Mouse (Mus musculus): ENCODE measurements at regions not wholly inside any gene's neighbourhood (a gene's known extent, or its start where the extent isn't known, plus 50 kb on each side); places are given as distances from the start of the nearest gene placed in this dataset.

- no peak for DNase-seq
Measured at GRCm38 (mm10) chr14:58815616-58816539, 326.8 kb downstream of the 1700129C05Rik start.

DNA sequence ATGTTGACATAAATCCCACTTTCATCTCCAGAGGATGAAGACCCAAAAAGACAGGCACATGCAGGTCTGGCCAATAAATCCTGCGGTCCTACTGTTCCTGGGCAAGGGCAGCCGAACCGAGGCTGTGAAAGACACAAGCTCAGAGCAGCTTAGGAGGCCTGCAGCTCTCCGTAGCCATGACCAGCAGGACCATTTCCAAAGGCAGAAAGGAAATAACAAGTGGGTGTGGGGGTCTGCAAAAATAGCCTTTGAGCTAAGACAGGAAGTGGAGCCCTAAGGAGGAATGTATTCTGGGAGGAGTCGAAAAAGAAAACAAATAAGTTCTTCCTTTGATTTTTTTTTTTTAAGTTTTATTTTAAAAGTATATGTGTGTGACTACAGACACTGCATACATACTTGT is 330.1 kb downstream of the 1700129C05Rik start:
- no peak for DNase-seq

- no peak for DNase-seq
Measured at GRCm38 (mm10) chr14:58801402-58801861, 341.3 kb downstream of the 1700129C05Rik start.

DNA sequence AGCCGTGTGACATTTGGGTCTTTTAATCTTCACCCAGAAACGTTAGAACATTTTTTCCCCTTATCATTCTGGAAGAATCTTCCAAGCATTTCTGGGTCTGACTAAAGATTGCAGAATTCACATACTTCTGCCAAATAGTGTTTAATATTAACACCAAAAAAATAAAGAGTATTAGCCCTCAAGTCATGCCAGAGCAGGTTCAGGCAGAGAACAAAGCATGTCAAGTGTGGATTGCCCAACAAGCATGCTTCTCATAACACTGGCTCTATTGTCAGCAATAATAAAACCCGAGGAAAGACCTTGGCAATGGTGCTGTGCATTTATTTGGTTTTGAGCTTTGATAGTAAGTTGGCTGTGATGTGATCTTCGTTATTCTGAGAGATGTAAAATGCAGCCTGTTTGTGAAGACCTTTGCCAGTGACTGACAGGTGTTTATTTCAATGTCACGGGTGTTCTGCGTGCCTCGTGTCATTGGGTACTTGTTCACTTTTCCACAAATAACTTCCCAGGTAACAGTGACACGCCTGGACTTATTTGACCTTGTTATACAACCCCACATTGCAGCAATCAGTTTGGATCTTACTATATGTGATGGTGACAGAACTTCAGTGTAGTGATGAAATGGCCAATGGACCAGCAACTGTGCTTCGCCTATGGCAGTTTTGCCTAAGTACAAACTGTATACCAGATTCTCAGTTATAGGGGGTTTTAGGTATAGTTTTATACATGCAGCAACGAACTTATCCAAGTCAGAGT is 354.3 kb downstream of the 1700129C05Rik start:
- DNase-seq = no peak

GRCm38 (mm10) chr14:58787618-58788017 is 355.1 kb downstream of the 1700129C05Rik start:
- no peak for DNase-seq

DNA sequence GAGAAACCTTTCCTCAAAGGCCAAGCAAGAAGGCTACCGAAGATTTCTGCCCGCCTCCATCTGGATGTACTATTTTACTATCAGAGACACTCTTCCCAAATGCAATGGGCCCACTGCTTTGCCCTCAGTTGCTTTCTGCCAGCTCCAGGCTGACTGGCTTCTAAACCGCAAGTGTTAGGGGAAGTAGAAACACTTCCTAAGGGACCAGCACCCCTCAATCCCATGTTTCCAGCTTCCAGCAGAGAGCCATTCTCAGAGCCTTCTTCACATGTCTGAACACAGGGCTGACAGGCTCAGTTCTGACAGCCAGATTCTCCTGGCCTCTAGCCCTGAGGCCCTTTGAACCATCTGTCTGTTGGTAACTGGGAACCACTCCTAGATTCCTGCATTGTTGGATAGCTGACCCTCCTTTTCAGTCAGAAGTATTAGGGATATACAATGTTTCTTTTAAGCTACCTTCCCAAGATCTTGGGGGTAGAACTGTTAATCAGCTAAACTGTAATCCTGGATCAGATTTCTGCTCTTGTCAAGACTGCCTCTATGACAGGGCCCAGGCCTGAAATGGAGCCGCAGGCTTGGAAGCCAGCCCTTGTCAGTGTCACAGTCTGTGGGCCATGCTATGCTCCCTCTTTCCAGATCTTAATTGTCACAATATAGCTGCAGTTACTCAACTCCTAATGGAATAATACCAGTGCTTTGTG is 355.8 kb downstream of the 1700129C05Rik start:
- no peak for DNase-seq

- DNase-seq = no peak
Measured at GRCm38 (mm10) chr14:58783201-58783600, 359.5 kb downstream of the 1700129C05Rik start.

DNA sequence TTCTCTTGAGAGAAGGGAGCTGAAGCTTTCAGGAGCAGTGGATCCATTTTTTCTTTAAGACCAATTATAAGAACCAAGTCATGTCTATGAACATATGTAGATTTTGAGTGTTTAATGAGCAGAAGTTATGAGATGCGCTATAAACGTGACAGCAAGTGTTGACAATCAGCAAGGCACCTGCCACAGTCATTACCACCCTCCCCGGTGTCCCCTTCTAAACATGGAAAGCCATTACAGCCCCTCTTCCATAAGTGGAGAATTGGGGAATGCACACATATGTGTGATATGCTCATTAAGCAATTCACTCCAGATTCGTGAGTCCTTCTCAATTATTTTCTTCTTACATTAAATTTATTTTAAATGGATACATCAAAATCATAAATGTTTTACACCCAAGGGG is 362.4 kb downstream of the 1700129C05Rik start:
- DNase-seq = no peak

- DNase-seq = no peak
Measured at GRCm38 (mm10) chr14:58778675-58779074, 364.0 kb downstream of the 1700129C05Rik start.

GRCm38 (mm10) chr14:58761291-58761690 is 381.4 kb downstream of the 1700129C05Rik start:
- DNase-seq = no peak

DNA sequence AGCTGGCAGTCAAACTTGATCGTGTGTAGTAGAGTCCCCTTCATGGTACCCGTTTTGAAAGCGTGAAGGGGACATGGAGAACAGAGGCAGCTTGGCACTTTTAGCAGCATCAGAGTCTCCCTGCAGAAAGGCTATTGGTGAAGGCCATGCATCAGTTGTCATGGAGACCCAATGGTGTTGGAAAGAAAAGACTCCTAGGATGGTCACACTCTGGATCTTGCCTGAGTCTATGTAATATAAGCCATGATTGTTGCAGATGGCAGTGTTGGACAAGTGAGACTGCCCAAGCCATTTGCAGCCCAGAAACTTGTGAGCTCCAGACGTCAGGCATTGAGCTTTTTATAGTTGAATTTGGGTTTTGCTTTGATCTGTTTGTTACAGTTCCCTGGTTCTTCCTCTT is 382.9 kb downstream of the 1700129C05Rik start:
- DNase-seq = no peak

GRCm38 (mm10) chr14:58753781-58754180 is 388.9 kb downstream of the 1700129C05Rik start:
- no peak for DNase-seq

GRCm38 (mm10) chr14:58753136-58753535 is 389.6 kb downstream of the 1700129C05Rik start:
- no peak for DNase-seq

DNA sequence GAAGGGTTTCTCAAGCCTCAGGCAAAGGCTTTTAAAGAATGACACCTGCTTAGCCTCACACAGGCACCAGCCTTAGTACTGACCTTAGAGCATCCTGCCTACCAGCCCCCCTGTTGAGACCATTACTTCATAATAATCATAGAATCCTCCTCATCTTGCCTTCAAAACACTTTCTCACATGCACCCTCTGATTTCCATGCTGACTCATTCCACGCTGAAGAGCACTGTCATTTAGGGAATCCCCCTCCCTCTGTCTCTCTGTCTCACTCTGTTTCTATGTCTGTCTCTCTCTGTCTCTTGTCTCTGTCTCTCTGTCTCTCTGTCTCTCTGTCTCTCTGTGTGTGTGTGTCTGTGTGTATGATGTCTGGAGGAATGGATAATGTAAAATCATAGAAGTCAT is 416.3 kb downstream of the 1700129C05Rik start:
- no peak for DNase-seq

- DNase-seq = no peak
Measured at GRCm38 (mm10) chr14:58714856-58715255, 427.8 kb downstream of the 1700129C05Rik start.

GRCm38 (mm10) chr14:58709861-58710260 is 432.8 kb downstream of the 1700129C05Rik start:
- DNase-seq = no peak

GRCm38 (mm10) chr14:58709281-58709680 is 433.4 kb downstream of the 1700129C05Rik start:
- DNase-seq = no peak

GRCm38 (mm10) chr14:58701765-58702164 is 440.9 kb downstream of the 1700129C05Rik start:
- peak; percentile 8 for DNase-seq

- no peak for DNase-seq
Measured at GRCm38 (mm10) chr14:58691129-58691828, 451.4 kb downstream of the 1700129C05Rik start.

GRCm38 (mm10) chr14:58687814-58688213 is 454.9 kb downstream of the 1700129C05Rik start:
- no peak for DNase-seq

DNA sequence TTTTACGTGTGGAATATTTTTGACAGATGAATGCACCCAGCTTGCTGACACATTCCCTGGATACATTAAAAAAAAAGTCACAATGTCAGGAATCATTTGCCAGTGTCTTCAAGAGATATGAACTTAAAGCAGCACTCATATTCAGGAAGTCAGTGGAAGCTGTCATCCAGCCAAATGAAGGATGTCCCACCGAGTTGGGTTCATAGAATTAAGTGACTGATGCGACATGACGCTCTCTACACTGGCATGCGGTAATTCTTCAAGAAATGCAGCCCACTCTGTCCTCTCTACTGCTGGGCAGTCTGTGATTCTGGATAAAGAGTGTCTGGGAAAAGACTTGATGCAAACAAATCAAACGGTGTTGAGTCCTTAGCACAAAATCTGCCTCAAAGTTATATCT is 463.9 kb downstream of the 1700129C05Rik start:
- no peak for DNase-seq

- DNase-seq = no peak
Measured at GRCm38 (mm10) chr14:58678126-58678656, 464.5 kb downstream of the 1700129C05Rik start.
